In genomic region chr7:99224225-99224624, GRCm38 (mm10) we compare ENCODE assay signal across 11 mouse cellular contexts. TPM values are rescaled to one million over a fixed set of nuclear protein-coding genes. Genes with fewer than 3 reads are reported as not detected.
DNase-seq lines count a peak whose midpoint lies in the region; ATAC-seq and TF ChIP-seq lines count a peak whose summit lies in the region.
"Had no signal": no experiment of that assay in that cellular context is flagged by ENCODE, and none has a peak within 500 bp of the region (broad histone marks: within the 10 kb centered on the region; RNA-seq: fewer than 3 reads in every experiment).

No protein-coding gene starts in this region.

- no peak overlapping the region for H3K27ac ChIP-seq in cerebellum, adult 2 months (ENCODE audit: insufficient read depth, low read length)
- no peak overlapping the region for H3K27ac ChIP-seq in lung, embryonic 14.5 days (ENCODE audit: low read depth)
- H3K27ac ChIP-seq in liver, embryonic 15.5 days (replicated peaks): peak overlapping the region; percentile 71
- no peak overlapping the region for H3K27ac ChIP-seq in midbrain, embryonic 16.5 days (ENCODE audit: low read length)
- H3K27ac ChIP-seq: forebrain, embryonic 13.5 days had no signal

- no peaks in the 10 kb centered on the region for H3K4me1 ChIP-seq in cerebellum, adult 2 months (ENCODE audit: control insufficient read depth, insufficient read depth, low read length)
- H3K4me1 ChIP-seq in lung, embryonic 14.5 days (ENCODE audit: insufficient read depth): no peaks in the 10 kb centered on the region
- H3K4me1 ChIP-seq in liver, embryonic 15.5 days (replicated peaks): peaks cover 33% of the 10 kb centered on the region
- no peaks in the 10 kb centered on the region for H3K4me1 ChIP-seq in midbrain, embryonic 16.5 days (ENCODE audit: control insufficient read depth, insufficient read depth, low read length)
- H3K4me1 ChIP-seq: forebrain, embryonic 13.5 days had no signal

- 49% methylated on average over 7 of the region's 7 CpGs for WGBS in cerebellum, adult 2 months
- 68% methylated on average over 7 of the region's 7 CpGs for WGBS in lung, embryonic 14.5 days
- 56% methylated on average over 7 of the region's 7 CpGs for WGBS in liver, embryonic 15.5 days (ENCODE audit: insufficient replicate concordance)
- WGBS in midbrain, embryonic 16.5 days: 58% methylated on average over 7 of the region's 7 CpGs

- no peak for ATAC-seq in lung, embryonic 14.5 days (ENCODE audit: insufficient read depth)
- ATAC-seq in liver, embryonic 15.5 days (ENCODE audit: insufficient read depth): no peak
- ATAC-seq in midbrain, embryonic 16.5 days: no peak
- ATAC-seq: forebrain, embryonic 13.5 days had no signal

- no peak for DNase-seq in cerebellum, adult 2 months
- no peak for DNase-seq in cerebellum, adult 9-10 months
- no peak for DNase-seq in lung, embryonic 14.5 days
- no peak for DNase-seq in lung, postnatal 14 days
- peak; percentile 47 for DNase-seq in induced T-regulatory cell, adult 2 months (ENCODE audit: low read depth)
- DNase-seq in heart, postnatal 25 days (ENCODE audit: low spot score): no peak

- no peak for TF ChIP-seq POLR2A in cerebellum, adult 2 months (IDR thresholded peaks at IDR 0.05; ENCODE audit: borderline replicate concordance, insufficient read depth, low read length)

- intact Hi-C loops in heart, postnatal 25 days (cut with DNase I): no loop called here

- H3K27me3 ChIP-seq in cerebellum, adult 2 months (ENCODE audit: control insufficient read depth, insufficient read depth, low read length): no peaks in the 10 kb centered on the region
- H3K27me3 ChIP-seq in lung, embryonic 14.5 days (ENCODE audit: insufficient read depth, low read length): no peaks in the 10 kb centered on the region
- no peaks in the 10 kb centered on the region for H3K27me3 ChIP-seq in liver, embryonic 15.5 days
- no peaks in the 10 kb centered on the region for H3K27me3 ChIP-seq in midbrain, embryonic 16.5 days (ENCODE audit: control insufficient read depth, insufficient read depth, low read depth, low read length)
- H3K27me3 ChIP-seq: forebrain, embryonic 13.5 days had no signal

- no peaks in the 10 kb centered on the region for H3K9me3 ChIP-seq in lung, embryonic 14.5 days (ENCODE audit: low read depth, low read length)
- H3K9me3 ChIP-seq in liver, embryonic 15.5 days (replicated peaks): no peaks in the 10 kb centered on the region
- H3K9me3 ChIP-seq in midbrain, embryonic 16.5 days (replicated peaks; ENCODE audit: control insufficient read depth, low read length, poor library complexity, severe bottlenecking): no peaks in the 10 kb centered on the region
- H3K9me3 ChIP-seq: forebrain, embryonic 13.5 days had no signal

- TF ChIP-seq CTCF in cerebellum, adult 2 months (IDR thresholded peaks at IDR 0.05; ENCODE audit: borderline replicate concordance, insufficient read depth, low read depth, low read length): peak; percentile 24; the same call in 1 of the 2 replicates
- TF ChIP-seq CTCF in lung, embryonic 14.5 days (IDR thresholded peaks at IDR 0.05; ENCODE audit: low read depth): peak; percentile 36

- H3K4me3 ChIP-seq in cerebellum, adult 2 months (replicated peaks; ENCODE audit: insufficient read depth, low read depth, low read length): no peak overlapping the region
- H3K4me3 ChIP-seq in lung, embryonic 14.5 days (ENCODE audit: low read depth, low read length): no peak overlapping the region
- no peak overlapping the region for H3K4me3 ChIP-seq in liver, embryonic 15.5 days (replicated peaks)
- no peak overlapping the region for H3K4me3 ChIP-seq in midbrain, embryonic 16.5 days (ENCODE audit: low read depth, low read length)
- H3K4me3 ChIP-seq: forebrain, embryonic 13.5 days had no signal

- no peak overlapping the region for H3K9ac ChIP-seq in lung, embryonic 14.5 days
- no peak overlapping the region for H3K9ac ChIP-seq in liver, embryonic 15.5 days
- no peak overlapping the region for H3K9ac ChIP-seq in midbrain, embryonic 16.5 days (ENCODE audit: low read depth, low read length)
- H3K9ac ChIP-seq: forebrain, embryonic 13.5 days had no signal

- no peaks in the 10 kb centered on the region for H3K36me3 ChIP-seq in lung, embryonic 14.5 days (ENCODE audit: insufficient read depth)
- no peaks in the 10 kb centered on the region; the same call in 1 of the 2 replicates for H3K36me3 ChIP-seq in liver, embryonic 15.5 days (replicated peaks)
- H3K36me3 ChIP-seq in midbrain, embryonic 16.5 days (ENCODE audit: control insufficient read depth, insufficient read depth, low read length): no peaks in the 10 kb centered on the region

- no peak overlapping the region for H3K4me2 ChIP-seq in lung, embryonic 14.5 days
- no peak overlapping the region for H3K4me2 ChIP-seq in liver, embryonic 15.5 days
- no peak overlapping the region for H3K4me2 ChIP-seq in midbrain, embryonic 16.5 days (ENCODE audit: low read length)
- H3K4me2 ChIP-seq: forebrain, embryonic 13.5 days had no signal

RNA-seq across cellular contexts. Expression of gene Mogat2, which starts 14.2 kb away (rescaled TPM):
- 0.05 TPM in 1 of 2 replicates, not detected in the other for polyA plus RNA-seq in cerebellum, adult 2 months (2012; rRNA removed)
- polyA plus RNA-seq in lung, embryonic 14.5 days (2014; fragmentation: Nextera tagmentation; extraction: Ambion mirVana): 1.4 and 1.6 TPM in 2 replicates
- polyA plus RNA-seq in liver, embryonic 15.5 days (2015; fragmentation: Nextera tagmentation; extraction: Ambion mirVana): 30.7 and 30.9 TPM in 2 replicates
- total RNA-seq in heart, postnatal 25 days (2021): not detected
- 1.1 and 1.2 TPM in 2 replicates for polyA plus RNA-seq in midbrain, embryonic 16.5 days (2015; fragmentation: Nextera tagmentation; extraction: Ambion mirVana)
- total RNA-seq: layer of hippocampus, postnatal 14 days had no signal
- polyA plus RNA-seq: testis, adult 2 months had no signal

RNA-seq across cellular contexts. Expression of gene Dgat2, which starts 41.7 kb away (rescaled TPM):
- polyA plus RNA-seq in cerebellum, adult 2 months (2012; rRNA removed): 26.2 and 28.1 TPM in 2 replicates
- polyA plus RNA-seq in lung, embryonic 14.5 days (2014; fragmentation: Nextera tagmentation; extraction: Ambion mirVana): 17.0 and 25.2 TPM in 2 replicates
- 137 and 174 TPM in 2 replicates for polyA plus RNA-seq in liver, embryonic 15.5 days (2015; fragmentation: Nextera tagmentation; extraction: Ambion mirVana)
- 100 to 1,000 TPM; 272 to 339 TPM for total RNA-seq in heart, postnatal 25 days (2021)
- 22.0 and 24.0 TPM in 2 replicates for polyA plus RNA-seq in midbrain, embryonic 16.5 days (2015; fragmentation: Nextera tagmentation; extraction: Ambion mirVana)

RNA-seq across cellular contexts. Expression of gene Map6, which starts 43.0 kb away (rescaled TPM):
- 76.4 and 78.9 TPM in 2 replicates for polyA plus RNA-seq in cerebellum, adult 2 months (2012; rRNA removed)
- 1.2 and 2.0 TPM in 2 replicates for polyA plus RNA-seq in lung, embryonic 14.5 days (2014; fragmentation: Nextera tagmentation; extraction: Ambion mirVana)
- polyA plus RNA-seq in liver, embryonic 15.5 days (2015; fragmentation: Nextera tagmentation; extraction: Ambion mirVana): 0.12 and 0.18 TPM in 2 replicates
- 1 to 10 TPM; 3.0 to 4.4 TPM for total RNA-seq in heart, postnatal 25 days (2021)
- polyA plus RNA-seq in midbrain, embryonic 16.5 days (2015; fragmentation: Nextera tagmentation; extraction: Ambion mirVana): 140 and 155 TPM in 2 replicates

Comparison
In these comparisons a context has a peak if more than half of its experiments do, and no peak if none do; other contexts are left out.
1. RNA of gene Mogat2, which starts 14.2 kb away (polyA plus RNA-seq): 30.7 to 30.9 TPM in liver, embryonic 15.5 days; 1.4 to 1.6 TPM in lung, embryonic 14.5 days, 1.1 to 1.2 TPM in midbrain, embryonic 16.5 days and 0.05 TPM in cerebellum, adult 2 months; every median in the first group is over 10 times any median in the second.
2. RNA of gene Map6, which starts 43.0 kb away (polyA plus RNA-seq): 140 to 155 TPM in midbrain, embryonic 16.5 days and 76.4 to 78.9 TPM in cerebellum, adult 2 months; 1.2 to 2.0 TPM in lung, embryonic 14.5 days and 0.12 to 0.18 TPM in liver, embryonic 15.5 days; every median in the first group is over 10 times any median in the second.